Mouse (Mus musculus) spleen, adult 2 months (tissue): ENCODE results near the gene Rnf182.

Experiments
- CTCF ChIP-seq: fragments of 200-500 bp; IDR thresholded peaks from 2 replicates; pipeline ENCODE4 v1.5.1; 2011; ENCODE audit warnings: mild to moderate bottlenecking, inconsistent platforms; ENCODE audit not compliant: insufficient read depth, insufficient read length, insufficient replicate concordance; ENCODE audit errors: extremely low read depth
- POLR2A ChIP-seq: fragments of 200-500 bp; IDR thresholded peaks from 2 replicates; pipeline ENCODE4 v1.6.1; 2011; ENCODE audit warnings: low read depth, low read length, inconsistent platforms

DNA sequence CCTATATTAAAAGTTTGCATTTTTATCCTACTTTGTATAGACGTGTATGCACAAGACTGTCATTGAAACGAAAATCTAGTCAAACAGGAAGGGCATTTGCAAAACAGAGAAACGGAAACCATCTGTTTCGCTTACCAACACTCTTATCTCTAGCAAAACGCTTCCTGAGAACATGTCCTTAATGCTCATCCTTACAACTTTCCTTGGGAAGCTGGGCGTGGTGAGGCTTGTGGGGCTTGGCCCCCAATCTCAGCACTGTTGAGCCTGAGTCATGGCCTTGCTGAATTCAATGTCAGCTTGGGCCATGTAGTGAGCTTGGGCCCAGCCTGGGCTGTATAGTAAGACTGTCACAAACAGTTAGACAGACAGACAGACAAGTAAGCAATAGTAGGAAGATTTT lies 51.4 kb downstream of the Rnf182 start:
- TF ChIP-seq CTCF (no peak), POLR2A (no peak)
